Mouse (Mus musculus): ENCODE measurements around the gene Gas2l3. TPM values are rescaled to one million over a fixed set of nuclear protein-coding genes. Genes with fewer than 3 reads are reported as not detected.

Gene Gas2l3
- polyA plus RNA-seq, 1 experiment from 2014 or later = 12.1 TPM

GRCm38 (mm10) chr10:89407551-89407950, 36.2 kb downstream of the Gas2l3 start:
- DNase-seq (ENCODE audit: low spot score) = no peak
- 51% methylated on average over 1 of the region's 1 CpGs for WGBS
- peaks cover 17% of the 10 kb centered on the region for H3K36me3 ChIP-seq
- no peak overlapping the region for H3K27ac ChIP-seq
- no peaks in the 10 kb centered on the region for H3K9me3 ChIP-seq
- H3K4me1 ChIP-seq = no peaks in the 10 kb centered on the region
- H3K27me3 ChIP-seq (ENCODE audit: insufficient read depth, poor library complexity, severe bottlenecking) = no peaks in the 10 kb centered on the region
- H3K4me3 ChIP-seq = no peak overlapping the region

GRCm38 (mm10) chr10:89406733-89407484, 36.9 kb downstream of the Gas2l3 start:
- no peak for DNase-seq (ENCODE audit: low spot score)
- Histone ChIP-seq H3K4me3 (no peak overlapping the region), H3K36me3 (peaks cover 15% of the 10 kb centered on the region; the same call in 1 of the 2 replicates), H3K27me3 (ENCODE audit: insufficient read depth, poor library complexity, severe bottlenecking) (no peaks in the 10 kb centered on the region), H3K9me3 (no peaks in the 10 kb centered on the region), H3K4me1 (no peaks in the 10 kb centered on the region), H3K27ac (no peak overlapping the region)
- WGBS = 84% methylated on average over 5 of the region's 6 CpGs

GRCm38 (mm10) chr10:89404936-89405335, 38.8 kb downstream of the Gas2l3 start:
- no peaks in the 10 kb centered on the region for H3K9me3 ChIP-seq
- WGBS = 70% methylated on average over 4 of the region's 4 CpGs
- no peaks in the 10 kb centered on the region for H3K4me1 ChIP-seq

DNA sequence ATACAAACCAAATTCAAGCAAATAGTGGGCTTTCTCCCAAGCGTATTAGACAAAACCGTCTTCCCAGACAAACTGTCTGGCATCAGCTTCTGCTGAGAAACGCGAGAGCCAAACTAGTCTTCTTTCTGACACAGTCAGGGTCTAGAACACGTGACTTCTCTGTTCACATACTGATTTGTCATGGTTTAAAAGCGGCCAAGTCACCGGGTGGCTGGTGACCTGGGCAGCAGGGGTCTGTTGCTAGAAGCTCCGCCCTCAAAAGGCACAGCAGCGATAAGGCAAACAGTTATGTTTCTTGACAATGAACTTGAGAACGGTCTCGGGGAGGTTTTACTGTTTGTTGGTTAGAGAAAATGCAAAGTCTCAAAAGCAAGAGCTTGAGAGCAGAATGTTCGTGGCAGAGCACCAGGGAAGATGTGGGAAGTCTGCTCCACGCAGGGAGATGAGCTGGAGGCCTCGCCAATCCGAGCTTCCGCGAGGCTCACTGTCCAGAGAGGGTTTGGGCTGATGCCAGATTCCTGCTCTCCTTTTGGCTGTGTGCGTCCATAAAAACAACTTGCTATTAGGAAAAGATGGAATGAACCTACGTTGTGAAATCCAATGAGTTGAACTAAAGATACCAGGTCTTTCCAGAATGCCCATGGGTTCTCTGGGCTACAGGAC, 43.0 kb downstream of the Gas2l3 start:
- peaks cover 2% of the 10 kb centered on the region; the same call in 1 of the 2 replicates for H3K4me1 ChIP-seq
- no peaks in the 10 kb centered on the region for H3K9me3 ChIP-seq
- 88% methylated on average over 19 of the region's 19 CpGs for WGBS
- no peaks in the 10 kb centered on the region for H3K27me3 ChIP-seq (ENCODE audit: insufficient read depth, poor library complexity, severe bottlenecking)
- no peak overlapping the region for H3K4me3 ChIP-seq
- H3K27ac ChIP-seq = no peak overlapping the region
- no peaks in the 10 kb centered on the region for H3K36me3 ChIP-seq
- no peak for DNase-seq (ENCODE audit: low spot score)

More at GRCm38 (mm10) chr10:89404936-89405335, 38.8 kb downstream of the Gas2l3 start:
- H3K27ac ChIP-seq = no peak overlapping the region
- no peak overlapping the region for H3K4me3 ChIP-seq
- DNase-seq (ENCODE audit: low spot score) = no peak
- H3K27me3 ChIP-seq (ENCODE audit: insufficient read depth, poor library complexity, severe bottlenecking) = no peaks in the 10 kb centered on the region
- H3K36me3 ChIP-seq = 0 out of 2 replicates have a peak, but pooled peaks cover 2% of the 10 kb centered on the region

DNA sequence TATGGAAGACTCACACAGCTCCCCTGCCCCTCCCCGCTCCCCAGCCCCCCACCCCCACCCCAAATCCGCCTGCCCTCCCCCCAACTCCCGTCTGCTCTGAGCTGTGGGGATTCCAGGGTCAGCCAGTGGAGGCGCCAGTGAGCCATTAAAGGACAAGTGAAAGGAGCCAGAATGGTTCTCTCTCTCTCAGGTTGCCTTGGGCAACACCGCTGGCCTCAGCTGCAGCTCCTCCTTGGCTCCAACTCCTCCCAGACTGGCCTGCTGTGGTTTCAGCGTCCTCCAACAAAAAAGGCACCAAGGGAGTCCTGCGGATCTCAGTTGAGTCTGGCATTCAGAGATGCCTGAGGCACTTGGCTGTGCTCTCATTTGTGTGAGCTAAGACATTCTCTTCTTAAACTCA, 47.9 kb downstream of the Gas2l3 start:
- H3K27me3 ChIP-seq (ENCODE audit: insufficient read depth, poor library complexity, severe bottlenecking) = no peaks in the 10 kb centered on the region
- no peaks in the 10 kb centered on the region for H3K36me3 ChIP-seq
- H3K27ac ChIP-seq = 0 out of 2 replicates have a peak overlapping the region, but pooled peaks have one; percentile 22
- DNase-seq (ENCODE audit: low spot score) = no peak
- H3K4me3 ChIP-seq = peak overlapping the region; percentile 42
- peaks cover 12% of the 10 kb centered on the region; the same call in 1 of the 2 replicates for H3K4me1 ChIP-seq
- H3K9me3 ChIP-seq = no peaks in the 10 kb centered on the region
- 1% methylated on average over 7 of the region's 7 CpGs for WGBS

GRCm38 (mm10) chr10:89395321-89395720, 48.4 kb downstream of the Gas2l3 start:
- DNase-seq (ENCODE audit: low spot score) = no peak
- WGBS = 31% methylated on average over 7 of the region's 7 CpGs
- H3K4me1 ChIP-seq = peaks cover 12% of the 10 kb centered on the region; the same call in 1 of the 2 replicates
- H3K4me3 ChIP-seq = peak overlapping the region; percentile 42; the same call in 1 of the 2 replicates
- H3K9me3 ChIP-seq = no peaks in the 10 kb centered on the region
- H3K27me3 ChIP-seq (ENCODE audit: insufficient read depth, poor library complexity, severe bottlenecking) = no peaks in the 10 kb centered on the region
- no peaks in the 10 kb centered on the region for H3K36me3 ChIP-seq
- H3K27ac ChIP-seq = no peak overlapping the region

DNA sequence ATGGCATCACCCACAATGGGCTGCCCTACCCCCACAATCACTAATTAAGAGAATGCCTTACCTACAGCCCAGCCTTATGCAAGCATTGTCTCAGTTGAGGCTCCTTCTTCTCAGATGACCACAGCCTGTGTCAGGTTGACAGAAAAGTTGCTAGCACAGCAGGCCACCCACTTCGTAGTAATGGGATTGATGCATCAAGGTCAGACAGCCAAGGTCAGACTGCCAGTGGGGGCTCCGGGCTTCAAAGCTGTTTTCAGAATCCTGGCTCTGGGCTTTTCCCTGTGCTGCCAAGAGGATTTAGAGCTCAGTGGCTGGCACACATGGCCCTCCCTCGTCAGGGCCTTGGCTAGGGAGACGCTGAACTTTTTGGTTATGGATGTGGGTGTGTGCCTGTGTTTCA, 51.1 kb downstream of the Gas2l3 start:
- WGBS = 57% methylated on average over 4 of the region's 4 CpGs
- DNase-seq (ENCODE audit: low spot score) = no peak
- no peaks in the 10 kb centered on the region for H3K27me3 ChIP-seq (ENCODE audit: insufficient read depth, poor library complexity, severe bottlenecking)
- no peak overlapping the region for H3K27ac ChIP-seq
- peaks cover 12% of the 10 kb centered on the region; the same call in 1 of the 2 replicates for H3K4me1 ChIP-seq
- no peaks in the 10 kb centered on the region for H3K36me3 ChIP-seq
- H3K9me3 ChIP-seq = no peaks in the 10 kb centered on the region
- H3K4me3 ChIP-seq = no peak overlapping the region

DNA sequence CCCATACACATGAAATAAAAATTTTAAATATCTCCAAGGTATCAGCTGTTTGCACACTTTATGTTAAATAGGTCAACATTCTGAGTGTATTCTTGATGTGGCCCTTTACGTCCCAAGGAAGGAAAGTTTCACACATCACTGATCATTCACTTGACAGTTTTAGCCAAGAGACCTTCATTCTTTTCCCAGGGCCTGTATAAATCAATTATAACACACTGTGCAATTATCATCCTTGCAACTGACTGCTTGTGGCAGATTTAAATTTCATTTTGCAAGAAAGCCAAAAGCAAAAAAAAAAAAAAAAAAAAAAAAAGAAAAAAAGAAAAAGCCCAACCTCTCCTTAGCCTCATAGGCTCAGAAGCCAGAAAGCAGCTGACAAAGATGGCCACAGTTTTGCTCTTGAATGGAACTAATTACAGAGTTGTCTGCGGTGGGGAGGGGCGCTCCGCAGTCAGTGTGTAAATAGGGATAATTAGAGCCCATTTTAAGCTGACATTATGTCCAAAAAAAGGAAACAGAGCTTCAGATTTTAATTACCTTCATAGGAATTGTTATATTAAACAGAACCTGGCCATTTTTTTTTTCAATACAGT, 52.1 kb downstream of the Gas2l3 start:
- no peaks in the 10 kb centered on the region for H3K9me3 ChIP-seq
- H3K27me3 ChIP-seq (ENCODE audit: insufficient read depth, poor library complexity, severe bottlenecking) = no peaks in the 10 kb centered on the region
- no peak for DNase-seq (ENCODE audit: low spot score)
- peaks cover 12% of the 10 kb centered on the region; the same call in 1 of the 2 replicates for H3K4me1 ChIP-seq
- no peak overlapping the region for H3K27ac ChIP-seq
- H3K36me3 ChIP-seq = no peaks in the 10 kb centered on the region
- H3K4me3 ChIP-seq = no peak overlapping the region
- 84% methylated on average over 4 of the region's 4 CpGs for WGBS

GRCm38 (mm10) chr10:89386461-89386860, 57.3 kb downstream of the Gas2l3 start:
- Histone ChIP-seq H3K4me3 (no peak overlapping the region), H3K27ac (no peak overlapping the region), H3K27me3 (ENCODE audit: insufficient read depth, poor library complexity, severe bottlenecking) (no peaks in the 10 kb centered on the region), H3K4me1 (no peaks in the 10 kb centered on the region), H3K36me3 (no peaks in the 10 kb centered on the region), H3K9me3 (no peaks in the 10 kb centered on the region)
- DNase-seq (ENCODE audit: low spot score) = no peak
- WGBS = 78% methylated on average over 3 of the region's 3 CpGs

DNA sequence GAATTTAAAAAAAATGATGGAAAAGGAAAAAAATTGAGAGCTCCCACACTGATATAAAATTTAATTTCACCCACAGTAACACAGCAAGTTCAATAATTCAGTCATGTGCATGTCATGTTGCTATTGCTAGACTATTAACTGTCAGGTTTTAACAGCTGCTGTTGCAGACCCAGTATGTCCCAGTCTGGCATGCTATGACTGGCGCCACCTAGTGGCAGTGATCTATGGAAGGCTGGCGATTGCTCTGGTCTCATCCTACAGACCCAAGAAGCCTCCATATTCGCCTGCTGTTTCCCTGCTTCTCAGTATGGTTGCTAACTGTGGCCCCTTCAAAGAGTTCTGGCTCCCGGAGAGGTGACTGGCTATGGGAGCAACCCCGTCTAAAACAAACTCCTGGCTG, 60.3 kb downstream of the Gas2l3 start:
- no peak overlapping the region for H3K4me3 ChIP-seq
- no peaks in the 10 kb centered on the region for H3K4me1 ChIP-seq
- H3K36me3 ChIP-seq = no peaks in the 10 kb centered on the region
- H3K9me3 ChIP-seq = no peaks in the 10 kb centered on the region
- no peaks in the 10 kb centered on the region for H3K27me3 ChIP-seq (ENCODE audit: insufficient read depth, poor library complexity, severe bottlenecking)
- 4% methylated on average over 5 of the region's 5 CpGs for WGBS
- H3K27ac ChIP-seq = no peak overlapping the region
- DNase-seq (ENCODE audit: low spot score) = peak; percentile 90

GRCm38 (mm10) chr10:89377750-89378149, 66.0 kb downstream of the Gas2l3 start:
- Histone ChIP-seq H3K36me3 (no peaks in the 10 kb centered on the region), H3K9me3 (no peaks in the 10 kb centered on the region), H3K27me3 (ENCODE audit: insufficient read depth, poor library complexity, severe bottlenecking) (no peaks in the 10 kb centered on the region), H3K4me1 (no peaks in the 10 kb centered on the region), H3K4me3 (no peak overlapping the region), H3K27ac (no peak overlapping the region)
- no peak for DNase-seq (ENCODE audit: low spot score)
- WGBS = 63% methylated on average over 4 of the region's 4 CpGs

DNA sequence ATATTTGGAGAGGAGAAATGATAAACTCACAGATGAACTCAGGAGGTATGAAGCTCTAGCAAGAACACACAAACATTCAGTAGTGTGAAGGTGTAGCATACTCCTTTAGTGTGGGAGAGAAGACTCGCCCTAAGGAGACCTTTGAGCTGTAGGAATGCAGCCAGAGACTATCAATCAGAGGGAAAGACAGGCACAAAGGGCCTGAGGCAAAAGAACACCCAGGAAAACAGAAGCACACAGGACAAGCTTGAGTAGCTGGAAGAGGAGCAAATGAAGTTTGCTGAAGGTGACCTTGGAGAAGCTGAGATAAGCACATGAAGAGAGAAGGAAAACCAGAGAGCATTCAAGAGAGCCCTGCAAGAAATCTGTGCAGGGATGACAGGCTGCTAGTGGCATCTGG, 73.7 kb downstream of the Gas2l3 start:
- no peaks in the 10 kb centered on the region for H3K9me3 ChIP-seq
- no peaks in the 10 kb centered on the region; the same call in 1 of the 2 replicates for H3K4me1 ChIP-seq
- no peaks in the 10 kb centered on the region for H3K36me3 ChIP-seq
- WGBS = 24% methylated on average over 1 of the region's 1 CpGs
- peak overlapping the region; percentile 36; the same call in 1 of the 2 replicates for H3K27ac ChIP-seq
- H3K27me3 ChIP-seq (ENCODE audit: insufficient read depth, poor library complexity, severe bottlenecking) = no peaks in the 10 kb centered on the region
- DNase-seq (ENCODE audit: low spot score) = no peak
- H3K4me3 ChIP-seq = no peak overlapping the region

DNA sequence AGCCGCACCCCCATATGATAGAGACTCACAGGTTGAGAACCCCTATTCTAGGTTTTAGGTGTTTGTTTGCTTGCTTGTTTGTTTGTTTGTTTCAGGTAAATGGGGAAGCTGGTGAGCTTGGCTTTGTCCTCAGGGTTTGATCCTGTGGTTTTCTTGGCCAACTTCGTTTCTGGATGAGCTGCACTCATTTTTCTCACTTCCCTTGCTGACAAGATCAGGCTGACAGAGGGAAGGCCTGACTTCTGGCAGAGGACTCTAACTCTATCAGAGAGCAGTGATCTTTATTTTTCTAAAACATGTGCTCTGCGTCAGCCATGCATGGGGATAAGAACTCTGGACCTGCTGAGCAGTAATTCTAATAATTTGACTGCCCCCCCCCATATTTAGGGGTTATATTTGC, 84.8 kb downstream of the Gas2l3 start:
- Histone ChIP-seq H3K27me3 (ENCODE audit: insufficient read depth, poor library complexity, severe bottlenecking) (no peaks in the 10 kb centered on the region), H3K4me3 (no peak overlapping the region)
- 74% methylated on average over 3 of the region's 3 CpGs for WGBS

More for the DNA sequence above, 84.8 kb downstream of the Gas2l3 start:
- Histone ChIP-seq H3K36me3 (no peaks in the 10 kb centered on the region), H3K9me3 (no peaks in the 10 kb centered on the region), H3K27ac (no peak overlapping the region), H3K4me1 (no peaks in the 10 kb centered on the region)
- no peak for DNase-seq (ENCODE audit: low spot score)
